Mouse (Mus musculus) heart, postnatal 0 days (tissue): ENCODE results near the gene Cnr2.

Experiments
- CTCF ChIP-seq: IDR thresholded peaks from 2 replicates; pipeline ENCODE4 v1.5.1; 2016; ENCODE audit warnings: antibody characterized with exemption, control low read depth, low read depth
- EP300 ChIP-seq: IDR thresholded peaks from 2 replicates; pipeline ENCODE4 v1.6.1; 2016; ENCODE audit warnings: antibody characterized with exemption, low read depth

GRCm38 (mm10) chr4:135921257-135922120 lies 26.3 kb downstream of the Cnr2 start:
- TF ChIP-seq CTCF = no peak
- no peak for TF ChIP-seq EP300
